Mouse (Mus musculus) macrophage (primary cell): ENCODE data around the gene Tgfbr3. TPM values are rescaled to one million over a fixed set of nuclear protein-coding genes. Genes with fewer than 3 reads are reported as not detected.
"Not testable (repeated sequence)": the region's sequence is repeated elsewhere in the genome, so short reads cannot be mapped to it uniquely, and the experiment has no call there.

Experiments
- H3K27ac ChIP-seq: fragments of 350-480 bp; formaldehyde crosslinking; 2 replicates; pipeline ENCODE4 v1.9.0; 2021
- H3K36me3 ChIP-seq: fragments of 350-480 bp; formaldehyde crosslinking; 2 replicates; pipeline ENCODE4 v1.9.0; 2021; ENCODE audit errors: inconsistent target
- H3K4me3 ChIP-seq: fragments of 350-480 bp; formaldehyde crosslinking; 2 replicates; pipeline ENCODE4 v1.9.0; 2021; ENCODE audit errors: inconsistent target
- H3K79me2 ChIP-seq: fragments of 350-480 bp; formaldehyde crosslinking; 2 replicates; pipeline ENCODE4 v1.9.0; 2021; ENCODE audit errors: inconsistent target
- WGBS: methylation state at CpG from one replicate; pipeline ENCODE4 v1.1.7; 2026; ENCODE audit warnings: inconsistent platforms; ENCODE audit not compliant: missing documents; 5-methylcytosine and 5-hydroxymethylcytosine counted together
- polyA plus RNA-seq: library from polyadenylated mRNA; stranded (reverse); fragments of 250-400 nt; gene quantifications from 3 replicates; pipeline ENCODE4 v1.2.4, GENCODE M21; 2018; ENCODE audit warnings: inconsistent platforms

Gene Tgfbr3
- polyA plus RNA-seq, 1 experiment from 2014 or later = 0.73 TPM

GRCm38 (mm10) chr5:107236975-107237374, 52.5 kb downstream of the Tgfbr3 start:
- no peaks in the 10 kb centered on the region for H3K79me2 ChIP-seq
- no peak overlapping the region for H3K4me3 ChIP-seq
- WGBS = 33% methylated on average over 6 of the region's 6 CpGs
- H3K27ac ChIP-seq = no peak overlapping the region
- H3K36me3 ChIP-seq = no peaks in the 10 kb centered on the region

GRCm38 (mm10) chr5:107236039-107236438, 53.4 kb downstream of the Tgfbr3 start:
- H3K36me3 ChIP-seq = no peaks in the 10 kb centered on the region
- no peaks in the 10 kb centered on the region for H3K79me2 ChIP-seq
- WGBS = 91% methylated on average over 5 of the region's 5 CpGs
- no peak overlapping the region for H3K27ac ChIP-seq
- no peak overlapping the region for H3K4me3 ChIP-seq

- 76% methylated on average over 14 of the region's 14 CpGs for WGBS
- H3K27ac ChIP-seq = no peak overlapping the region
- no peak overlapping the region for H3K4me3 ChIP-seq
- no peaks in the 10 kb centered on the region for H3K79me2 ChIP-seq
- no peaks in the 10 kb centered on the region for H3K36me3 ChIP-seq
These were observed 55.8 kb downstream of the Tgfbr3 start for GRCm38 (mm10) chr5:107233366-107234354.

GRCm38 (mm10) chr5:107230189-107230588, 59.2 kb downstream of the Tgfbr3 start:
- H3K79me2 ChIP-seq = no peaks in the 10 kb centered on the region
- H3K4me3 ChIP-seq = no peak overlapping the region
- H3K36me3 ChIP-seq = no peaks in the 10 kb centered on the region
- H3K27ac ChIP-seq = no peak overlapping the region
- 95% methylated on average over 6 of the region's 6 CpGs for WGBS

- H3K4me3 ChIP-seq = no peak overlapping the region
- WGBS = 84% methylated on average over 9 of the region's 9 CpGs
These were observed 60.4 kb downstream of the Tgfbr3 start for GRCm38 (mm10) chr5:107229037-107229436.

GRCm38 (mm10) chr5:107227580-107227979, 61.8 kb downstream of the Tgfbr3 start:
- Histone ChIP-seq H3K27ac (no peak overlapping the region), H3K36me3 (no peaks in the 10 kb centered on the region), H3K79me2 (no peaks in the 10 kb centered on the region), H3K4me3 (no peak overlapping the region)

More at GRCm38 (mm10) chr5:107229037-107229436, 60.4 kb downstream of the Tgfbr3 start:
- Histone ChIP-seq H3K36me3 (no peaks in the 10 kb centered on the region), H3K27ac (no peak overlapping the region), H3K79me2 (no peaks in the 10 kb centered on the region)

- Histone ChIP-seq H3K36me3 (no peaks in the 10 kb centered on the region), H3K4me3 (no peak overlapping the region), H3K79me2 (no peaks in the 10 kb centered on the region), H3K27ac (no peak overlapping the region)
- 32% methylated on average over 6 of the region's 7 CpGs for WGBS
These were observed 64.5 kb downstream of the Tgfbr3 start for GRCm38 (mm10) chr5:107224820-107225417.

- Histone ChIP-seq H3K79me2 (no peaks in the 10 kb centered on the region), H3K27ac (no peak overlapping the region), H3K36me3 (no peaks in the 10 kb centered on the region), H3K4me3 (no peak overlapping the region)
- 85% methylated on average over 4 of the region's 5 CpGs for WGBS
These were observed 65.3 kb downstream of the Tgfbr3 start for GRCm38 (mm10) chr5:107224151-107224550.

- not testable (repeated sequence) for H3K4me3 ChIP-seq, H3K27ac ChIP-seq, H3K36me3 ChIP-seq, H3K79me2 ChIP-seq
- 33% methylated on average over 2 of the region's 2 CpGs for WGBS
These were observed 65.9 kb downstream of the Tgfbr3 start for GRCm38 (mm10) chr5:107223483-107223882.

- Histone ChIP-seq H3K4me3 (no peak overlapping the region), H3K36me3 (no peaks in the 10 kb centered on the region), H3K79me2 (no peaks in the 10 kb centered on the region), H3K27ac (no peak overlapping the region)
- 80% methylated on average over 8 of the region's 9 CpGs for WGBS
These were observed 66.4 kb downstream of the Tgfbr3 start for GRCm38 (mm10) chr5:107223029-107223428.

GRCm38 (mm10) chr5:107222670-107223005, 66.8 kb downstream of the Tgfbr3 start:
- Histone ChIP-seq H3K4me3 (no peak overlapping the region), H3K27ac (no peak overlapping the region), H3K79me2 (no peaks in the 10 kb centered on the region), H3K36me3 (no peaks in the 10 kb centered on the region)
- WGBS = 90% methylated on average over 1 of the region's 1 CpGs

- Histone ChIP-seq H3K36me3 (no peaks in the 10 kb centered on the region), H3K79me2 (no peaks in the 10 kb centered on the region), H3K4me3 (no peak overlapping the region), H3K27ac (no peak overlapping the region)
- WGBS = 87% methylated on average over 17 of the region's 17 CpGs
These were observed 67.3 kb downstream of the Tgfbr3 start for GRCm38 (mm10) chr5:107221892-107222669.

- Histone ChIP-seq H3K4me3 (no peak overlapping the region), H3K79me2 (no peaks in the 10 kb centered on the region), H3K27ac (no peak overlapping the region), H3K36me3 (no peaks in the 10 kb centered on the region)
- 92% methylated on average over 5 of the region's 5 CpGs for WGBS
These were observed 68.5 kb downstream of the Tgfbr3 start for GRCm38 (mm10) chr5:107220936-107221335.

- Histone ChIP-seq H3K27ac (no peak overlapping the region), H3K36me3 (no peaks in the 10 kb centered on the region), H3K79me2 (no peaks in the 10 kb centered on the region), H3K4me3 (no peak overlapping the region)
- WGBS = 85% methylated on average over 6 of the region's 6 CpGs
These were observed 69.5 kb downstream of the Tgfbr3 start for GRCm38 (mm10) chr5:107219883-107220282.

- no peaks in the 10 kb centered on the region for H3K36me3 ChIP-seq
These were observed 70.1 kb downstream of the Tgfbr3 start for GRCm38 (mm10) chr5:107219318-107219717.

More at GRCm38 (mm10) chr5:107219318-107219717, 70.1 kb downstream of the Tgfbr3 start:
- Histone ChIP-seq H3K27ac (no peak overlapping the region), H3K4me3 (no peak overlapping the region), H3K79me2 (no peaks in the 10 kb centered on the region)
- 34% methylated on average over 6 of the region's 6 CpGs for WGBS
